Mouse (Mus musculus) hindbrain, embryonic 14.5 days (tissue): ENCODE data around the gene Gpr146. TPM values are rescaled to one million over a fixed set of nuclear protein-coding genes. Genes with fewer than 3 reads are reported as not detected.

Source experiments
- ATAC-seq: fragments of 200-750 bp; cut with Nextera tagmentation; 2 replicates; pipeline ENCODE4 v1.8.0; 2017; ENCODE audit warnings: moderate number of reproducible peaks, mild to moderate bottlenecking, moderate TSS enrichment, moderate library complexity; ENCODE audit not compliant: low FRiP score
- DNase-seq: peaks from one replicate; pipeline ENCODE4 v3.0.0-alpha.2; 2015; ENCODE audit warnings: low spot score
- H3K27ac ChIP-seq: fragments of 300-500 bp; sonication (generic); 2 replicates; pipeline ENCODE4 v1.5.1; 2014; ENCODE audit warnings: mild to moderate bottlenecking, moderate library complexity
- H3K27me3 ChIP-seq: fragments of 300-500 bp; sonication (generic); 2 replicates; pipeline ENCODE4 v1.6.1; 2014; ENCODE audit warnings: mild to moderate bottlenecking, low read length, mixed read lengths; ENCODE audit not compliant: control insufficient read depth, insufficient read depth
- H3K36me3 ChIP-seq: fragments of 300-500 bp; sonication (generic); replicated peaks from 2 replicates; pipeline ENCODE4 v1.6.1; 2014; ENCODE audit not compliant: control insufficient read depth, insufficient read depth
- H3K4me1 ChIP-seq: fragments of 300-500 bp; sonication (generic); replicated peaks from 2 replicates; pipeline ENCODE4 v1.6.1; 2014; ENCODE audit warnings: antibody characterized with exemption, low read length, mixed read lengths; ENCODE audit not compliant: control insufficient read depth, insufficient read depth
- H3K4me2 ChIP-seq: fragments of 300-500 bp; sonication (generic); replicated peaks from 2 replicates; pipeline ENCODE4 v1.6.1; 2014; ENCODE audit warnings: mild to moderate bottlenecking, moderate library complexity
- H3K4me3 ChIP-seq: fragments of 300-500 bp; sonication (generic); replicated peaks from 2 replicates; pipeline ENCODE4 v1.5.1; 2014; ENCODE audit warnings: mild to moderate bottlenecking, low read length
- H3K9ac ChIP-seq: fragments of 300-500 bp; sonication (generic); 2 replicates; pipeline ENCODE4 v1.6.1; 2014
- H3K9me3 ChIP-seq: fragments of 300-500 bp; sonication (generic); 2 replicates; pipeline ENCODE4 v1.6.1; 2016; ENCODE audit warnings: low read length; ENCODE audit not compliant: control insufficient read depth
- WGBS: fragments of 180-500 bp; shearing (Covaris S2); extraction: QIAGEN DNeasy Blood & Tissue Kit; methylation state at CpG from one replicate; pipeline ENCODE4 v1.1.7; 2014; 5-methylcytosine and 5-hydroxymethylcytosine counted together
- polyA plus RNA-seq: library from polyadenylated mRNA; unstranded; fragments of >200 nt; fragmentation: Nextera tagmentation; extraction: Ambion mirVana; gene quantifications from 2 replicates; pipeline ENCODE4 v1.2.1, GENCODE M21; 2014

Gene Gpr146
- polyA plus RNA-seq, 1 experiment from 2014 or later = 2.7 TPM

DNA sequence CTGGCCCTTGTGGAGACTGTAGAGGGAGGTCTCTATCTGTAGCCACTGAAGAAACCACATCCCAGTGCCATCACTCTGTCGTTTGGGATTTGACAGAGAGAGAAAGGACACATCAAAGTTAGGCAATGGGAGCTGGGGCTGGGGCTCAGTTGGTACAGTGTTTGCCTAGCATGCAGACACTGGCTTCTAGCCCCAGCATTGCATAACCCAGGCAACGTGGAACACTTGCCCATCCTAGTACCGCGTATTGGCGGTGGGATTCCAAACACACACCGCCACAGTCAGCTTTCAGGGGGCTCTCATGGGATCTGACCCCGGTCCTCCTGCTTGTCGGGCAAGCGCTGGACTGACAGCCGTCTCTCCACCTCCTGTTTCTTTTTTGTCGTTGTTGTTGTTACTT is 11.0 kb upstream of the Gpr146 start:
- Histone ChIP-seq H3K4me3 (no peak overlapping the region), H3K9me3 (no peaks in the 10 kb centered on the region), H3K27ac (no peak overlapping the region), H3K36me3 (no peaks in the 10 kb centered on the region), H3K4me2 (no peak overlapping the region), H3K27me3 (no peaks in the 10 kb centered on the region), H3K9ac (no peak overlapping the region), H3K4me1 (peaks cover 11% of the 10 kb centered on the region)
- DNase-seq (no peak), ATAC-seq (no peak)
- 72% methylated on average over 11 of the region's 11 CpGs for WGBS

GRCm38 (mm10) chr5:139367884-139368458 is 9.5 kb upstream of the Gpr146 start:
- Histone ChIP-seq H3K4me3 (no peak overlapping the region), H3K27ac (no peak overlapping the region), H3K9ac (no peak overlapping the region), H3K4me1 (peaks cover 21% of the 10 kb centered on the region), H3K27me3 (no peaks in the 10 kb centered on the region), H3K4me2 (no peak overlapping the region), H3K36me3 (no peaks in the 10 kb centered on the region), H3K9me3 (no peaks in the 10 kb centered on the region)
- WGBS = 91% methylated on average over 4 of the region's 4 CpGs
- DNase-seq (no peak), ATAC-seq (no peak)

DNA sequence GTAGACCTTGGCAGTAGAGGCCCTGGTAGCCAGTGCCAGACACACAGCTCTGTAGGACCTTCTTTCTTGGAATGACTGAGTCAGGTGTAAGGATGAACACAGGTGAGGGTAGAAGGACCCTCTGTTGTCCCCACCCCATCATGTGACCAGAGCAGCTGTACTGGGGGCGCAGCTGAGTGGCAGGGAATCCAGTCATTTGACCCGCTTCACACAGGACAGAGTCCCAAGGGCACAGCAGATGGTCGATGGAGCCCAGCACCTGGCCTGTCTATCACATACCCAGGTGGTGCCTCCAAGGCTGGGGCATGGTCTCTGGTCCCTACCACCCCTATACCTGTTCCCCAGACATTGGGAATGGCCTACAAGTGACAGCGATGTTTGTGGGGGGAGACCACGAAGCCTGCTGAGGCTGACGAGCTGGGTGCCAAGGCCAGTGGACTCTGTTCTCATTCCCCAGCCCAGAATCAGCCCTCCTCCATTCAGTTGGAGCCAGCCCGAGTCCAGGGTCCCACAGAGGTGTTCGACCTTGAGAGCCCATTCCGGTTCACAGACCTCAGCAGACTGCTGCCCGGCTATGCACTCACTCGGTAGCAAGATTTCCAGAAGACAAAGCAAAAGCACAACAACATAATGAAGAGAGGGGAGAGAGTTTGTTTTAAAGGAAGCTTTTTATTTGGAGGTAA is 8.7 kb upstream of the Gpr146 start:
- no peaks in the 10 kb centered on the region for H3K9me3 ChIP-seq
- no peak overlapping the region for H3K4me2 ChIP-seq
- ATAC-seq (no peak), DNase-seq (no peak)
- no peak overlapping the region for H3K4me3 ChIP-seq
- 81% methylated on average over 11 of the region's 11 CpGs for WGBS
- H3K27me3 ChIP-seq = no peaks in the 10 kb centered on the region
- no peak overlapping the region for H3K9ac ChIP-seq
- peaks cover 21% of the 10 kb centered on the region for H3K4me1 ChIP-seq
- no peak overlapping the region for H3K27ac ChIP-seq
- no peaks in the 10 kb centered on the region for H3K36me3 ChIP-seq

GRCm38 (mm10) chr5:139370336-139370735 is 7.2 kb upstream of the Gpr146 start:
- Histone ChIP-seq H3K4me1 (peaks cover 14% of the 10 kb centered on the region), H3K4me2 (no peak overlapping the region), H3K4me3 (no peak overlapping the region), H3K9me3 (no peaks in the 10 kb centered on the region), H3K9ac (no peak overlapping the region), H3K36me3 (no peaks in the 10 kb centered on the region), H3K27ac (no peak overlapping the region), H3K27me3 (no peaks in the 10 kb centered on the region)
- ATAC-seq (no peak), DNase-seq (no peak)
- 82% methylated on average over 6 of the region's 6 CpGs for WGBS

- peaks cover 14% of the 10 kb centered on the region for H3K4me1 ChIP-seq
- no peaks in the 10 kb centered on the region for H3K9me3 ChIP-seq
- peak overlapping the region; percentile 89; the same call in 1 of the 2 replicates for H3K9ac ChIP-seq
- no peaks in the 10 kb centered on the region for H3K36me3 ChIP-seq
- DNase-seq = no peak
- 54% methylated on average over 5 of the region's 5 CpGs for WGBS
- no peaks in the 10 kb centered on the region for H3K27me3 ChIP-seq
- peak overlapping the region; percentile 89 for H3K4me2 ChIP-seq
- no peak overlapping the region for H3K27ac ChIP-seq
- no peak for ATAC-seq
- peak overlapping the region; percentile 82; the same call in 1 of the 2 replicates for H3K4me3 ChIP-seq
These were observed 6.4 kb upstream of the Gpr146 start for GRCm38 (mm10) chr5:139371118-139371517.

DNA sequence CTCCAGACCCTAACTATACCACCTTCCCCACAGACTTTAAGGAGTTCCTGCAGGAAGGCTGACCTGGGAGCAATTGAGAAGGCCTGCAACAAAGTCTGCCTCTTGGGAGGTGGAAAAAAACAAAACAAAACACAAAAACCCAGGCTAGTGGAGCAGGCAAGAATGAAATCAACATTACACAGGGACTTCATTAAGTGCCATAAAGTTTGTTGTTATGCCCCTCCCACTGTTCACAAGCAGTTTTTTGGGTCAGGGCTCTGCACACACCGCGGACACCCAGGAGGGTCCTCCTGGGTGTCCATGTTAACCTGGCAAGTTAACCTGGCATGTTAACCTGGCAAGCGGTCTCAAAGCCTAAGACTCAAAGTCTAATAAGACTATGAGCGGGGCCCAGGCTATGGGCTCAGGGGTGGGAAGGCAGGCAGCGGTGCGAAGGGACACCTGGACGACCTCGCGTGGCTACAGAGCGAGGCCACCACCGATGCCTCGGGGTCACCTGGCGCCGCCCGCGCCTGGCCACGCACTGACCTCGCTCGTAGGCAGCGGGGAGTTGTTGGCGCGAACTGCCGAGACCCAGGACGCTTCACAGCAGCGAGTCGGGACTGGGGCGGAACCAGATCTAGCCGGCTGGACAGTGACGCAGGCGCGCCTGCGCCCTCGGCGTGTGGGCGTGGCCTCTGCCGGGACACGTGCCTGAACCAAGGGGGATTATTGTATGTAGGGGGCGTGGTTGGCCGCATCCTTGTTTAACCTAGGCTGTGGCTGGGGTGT is 5.7 kb upstream of the Gpr146 start:
- H3K9me3 ChIP-seq = no peaks in the 10 kb centered on the region
- peaks cover 14% of the 10 kb centered on the region for H3K4me1 ChIP-seq
- 2% methylated on average over 36 of the region's 39 CpGs for WGBS
- H3K27ac ChIP-seq = peak overlapping the region; percentile 84
- no peaks in the 10 kb centered on the region for H3K36me3 ChIP-seq
- DNase-seq (peak; percentile 91), ATAC-seq (peak; percentile 94)
- no peaks in the 10 kb centered on the region for H3K27me3 ChIP-seq
- peak overlapping the region; percentile 89 for H3K9ac ChIP-seq
- H3K4me2 ChIP-seq = peak overlapping the region; percentile 89
- H3K4me3 ChIP-seq = peak overlapping the region; percentile 82

GRCm38 (mm10) chr5:139373126-139373525 is 4.4 kb upstream of the Gpr146 start:
- Histone ChIP-seq H3K36me3 (no peaks in the 10 kb centered on the region), H3K27me3 (no peaks in the 10 kb centered on the region), H3K9ac (no peak overlapping the region), H3K9me3 (no peaks in the 10 kb centered on the region), H3K4me1 (peaks cover 17% of the 10 kb centered on the region), H3K4me2 (no peak overlapping the region), H3K4me3 (no peak overlapping the region), H3K27ac (no peak overlapping the region)
- no peak for DNase-seq
- no peak for ATAC-seq
- 82% methylated on average over 3 of the region's 3 CpGs for WGBS

- ATAC-seq (no peak), DNase-seq (no peak)
- 82% methylated on average over 6 of the region's 6 CpGs for WGBS
- H3K4me2 ChIP-seq = no peak overlapping the region
- H3K4me3 ChIP-seq = no peak overlapping the region
- no peak overlapping the region for H3K27ac ChIP-seq
- no peaks in the 10 kb centered on the region for H3K36me3 ChIP-seq
- no peaks in the 10 kb centered on the region for H3K9me3 ChIP-seq
- peaks cover 18% of the 10 kb centered on the region for H3K4me1 ChIP-seq
- no peaks in the 10 kb centered on the region for H3K27me3 ChIP-seq
- H3K9ac ChIP-seq = no peak overlapping the region
These were observed 3.5 kb upstream of the Gpr146 start for GRCm38 (mm10) chr5:139373889-139374444.

DNA sequence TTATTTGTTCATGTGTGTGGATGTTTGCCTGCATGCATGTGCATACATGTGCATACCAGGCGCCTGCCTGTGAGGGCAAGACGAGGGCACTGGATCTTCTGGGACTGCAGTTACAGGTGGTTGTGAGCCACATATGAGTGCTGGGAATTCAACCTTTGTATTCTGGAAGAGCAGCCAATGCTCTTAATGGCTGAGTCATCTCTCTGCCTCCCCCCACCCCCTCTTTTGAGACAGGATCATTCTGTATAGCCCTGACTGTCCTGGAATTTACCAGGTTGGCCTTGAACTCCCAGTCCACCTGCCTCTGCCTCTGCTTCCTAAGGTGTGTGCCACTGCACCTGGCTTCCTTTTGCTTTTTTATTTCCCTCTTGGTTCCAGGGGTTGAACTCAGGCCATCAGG is 2.7 kb upstream of the Gpr146 start:
- Histone ChIP-seq H3K9ac (no peak overlapping the region), H3K27ac (no peak overlapping the region), H3K36me3 (no peaks in the 10 kb centered on the region), H3K4me2 (no peak overlapping the region), H3K27me3 (no peaks in the 10 kb centered on the region), H3K9me3 (no peaks in the 10 kb centered on the region), H3K4me1 (peaks cover 22% of the 10 kb centered on the region), H3K4me3 (no peak overlapping the region)
- ATAC-seq (no peak), DNase-seq (no peak)
- WGBS = 91% methylated on average over 2 of the region's 2 CpGs
